Mouse (Mus musculus) macrophage (primary cell): ENCODE data around the gene Hoxd10. TPM values are rescaled to one million over a fixed set of nuclear protein-coding genes. Genes with fewer than 3 reads are reported as not detected.

Source experiments
- H3K27ac ChIP-seq: fragments of 350-480 bp; formaldehyde crosslinking; 2 replicates; pipeline ENCODE4 v1.9.0; 2021
- H3K36me3 ChIP-seq: fragments of 350-480 bp; formaldehyde crosslinking; 2 replicates; pipeline ENCODE4 v1.9.0; 2021; ENCODE audit errors: inconsistent target
- H3K4me3 ChIP-seq: fragments of 350-480 bp; formaldehyde crosslinking; 2 replicates; pipeline ENCODE4 v1.9.0; 2021; ENCODE audit errors: inconsistent target
- H3K79me2 ChIP-seq: fragments of 350-480 bp; formaldehyde crosslinking; 2 replicates; pipeline ENCODE4 v1.9.0; 2021; ENCODE audit errors: inconsistent target
- WGBS: methylation state at CpG from one replicate; pipeline ENCODE4 v1.1.7; 2026; ENCODE audit warnings: inconsistent platforms; ENCODE audit not compliant: missing documents; 5-methylcytosine and 5-hydroxymethylcytosine counted together
- polyA plus RNA-seq: library from polyadenylated mRNA; stranded (reverse); fragments of 250-400 nt; gene quantifications from 3 replicates; pipeline ENCODE4 v1.2.4, GENCODE M21; 2018; ENCODE audit warnings: inconsistent platforms
- total RNA-seq, 78 experiments: library from RNA; depleted of rRNA; stranded (reverse); fragments of 250-400 nt; gene quantifications; 1 replicate in 9 of 78; 2 replicates in 24 of 78; 3 replicates in 43 of 78; 4 replicates in 2 of 78; pipeline ENCODE4 v1.2.4; 2018; ENCODE audit warnings: inconsistent platforms in 56 of 78

Gene Hoxd10
- total RNA-seq (2018; cell fraction: chromatin; rRNA removed): under 1 TPM in 1 of 26 experiments, not detected in 25; 0.60 TPM
- not detected for total RNA-seq (2018; cell fraction: cytosol; rRNA removed)
- total RNA-seq (2018; cell fraction: nucleus; rRNA removed): not detected
- polyA plus RNA-seq: not detected in 3 replicates

GRCm38 (mm10) chr2:74691022-74691951 lies at the start of gene Hoxd10:
Gene Hoxd10, plus strand, starts transcription at chr2:74691924.
- Histone ChIP-seq H3K36me3 (no peaks in the 10 kb centered on the region), H3K4me3 (no peak within 1 kb of the TSS), H3K27ac (no peak within 1 kb of the TSS), H3K79me2 (no peaks in the 10 kb centered on the region)
- WGBS: 10% methylated on average over 56 of the region's 56 CpGs

GRCm38 (mm10) chr2:74642431-74642830 lies 49.3 kb upstream of the Hoxd10 start:
- Histone ChIP-seq H3K27ac (no peak overlapping the region), H3K36me3 (no peaks in the 10 kb centered on the region), H3K79me2 (no peaks in the 10 kb centered on the region), H3K4me3 (no peak overlapping the region)
- 11% methylated on average over 5 of the region's 5 CpGs for WGBS

- Histone ChIP-seq H3K36me3 (no peaks in the 10 kb centered on the region), H3K27ac (no peak overlapping the region), H3K79me2 (no peaks in the 10 kb centered on the region), H3K4me3 (no peak overlapping the region)
- WGBS: 87% methylated on average over 3 of the region's 3 CpGs
Observed at GRCm38 (mm10) chr2:74645631-74646030, 46.1 kb upstream of the Hoxd10 start.

GRCm38 (mm10) chr2:74647082-74647864 lies 44.5 kb upstream of the Hoxd10 start:
- WGBS: 34% methylated on average over 7 of the region's 7 CpGs
- H3K36me3 ChIP-seq: no peaks in the 10 kb centered on the region

GRCm38 (mm10) chr2:74652996-74653340 lies 38.8 kb upstream of the Hoxd10 start:
- WGBS: 48% methylated on average over 2 of the region's 2 CpGs
- no peaks in the 10 kb centered on the region for H3K36me3 ChIP-seq
- no peak overlapping the region for H3K4me3 ChIP-seq
- H3K27ac ChIP-seq: no peak overlapping the region
- H3K79me2 ChIP-seq: no peaks in the 10 kb centered on the region

More at GRCm38 (mm10) chr2:74647082-74647864, 44.5 kb upstream of the Hoxd10 start:
- Histone ChIP-seq H3K27ac (no peak overlapping the region), H3K79me2 (no peaks in the 10 kb centered on the region), H3K4me3 (no peak overlapping the region)

GRCm38 (mm10) chr2:74653781-74654535 lies 37.8 kb upstream of the Hoxd10 start:
- Histone ChIP-seq H3K27ac (no peak overlapping the region), H3K79me2 (no peaks in the 10 kb centered on the region), H3K36me3 (no peaks in the 10 kb centered on the region), H3K4me3 (no peak overlapping the region)
- WGBS: 22% methylated on average over 17 of the region's 17 CpGs

- no peaks in the 10 kb centered on the region for H3K79me2 ChIP-seq
- no peak overlapping the region for H3K4me3 ChIP-seq
- no peak overlapping the region for H3K27ac ChIP-seq
- no peaks in the 10 kb centered on the region for H3K36me3 ChIP-seq
- WGBS: 18% methylated on average over 16 of the region's 20 CpGs
Observed at GRCm38 (mm10) chr2:74654743-74655419, 36.8 kb upstream of the Hoxd10 start.

- 4% methylated on average over 26 of the region's 47 CpGs for WGBS
- H3K27ac ChIP-seq: no peak overlapping the region
- H3K36me3 ChIP-seq: no peaks in the 10 kb centered on the region
- no peaks in the 10 kb centered on the region for H3K79me2 ChIP-seq
- H3K4me3 ChIP-seq: no peak overlapping the region
Observed at GRCm38 (mm10) chr2:74655420-74655781, 36.3 kb upstream of the Hoxd10 start.

GRCm38 (mm10) chr2:74655821-74656631 lies 35.7 kb upstream of the Hoxd10 start:
- Histone ChIP-seq H3K36me3 (no peaks in the 10 kb centered on the region), H3K4me3 (no peak overlapping the region), H3K27ac (no peak overlapping the region), H3K79me2 (no peaks in the 10 kb centered on the region)
- WGBS: 2% methylated on average over 64 of the region's 69 CpGs

- 17% methylated on average over 4 of the region's 4 CpGs for WGBS
- no peak overlapping the region for H3K27ac ChIP-seq
- H3K4me3 ChIP-seq: no peak overlapping the region
- no peaks in the 10 kb centered on the region for H3K79me2 ChIP-seq
- H3K36me3 ChIP-seq: no peaks in the 10 kb centered on the region
Observed at GRCm38 (mm10) chr2:74656632-74657021, 35.1 kb upstream of the Hoxd10 start.

GRCm38 (mm10) chr2:74657251-74658023 lies 34.3 kb upstream of the Hoxd10 start:
- 6% methylated on average over 62 of the region's 62 CpGs for WGBS
- no peaks in the 10 kb centered on the region for H3K79me2 ChIP-seq
- H3K36me3 ChIP-seq: no peaks in the 10 kb centered on the region
- H3K4me3 ChIP-seq: no peak overlapping the region
- H3K27ac ChIP-seq: no peak overlapping the region

- Histone ChIP-seq H3K4me3 (no peak overlapping the region), H3K36me3 (no peaks in the 10 kb centered on the region), H3K27ac (no peak overlapping the region), H3K79me2 (no peaks in the 10 kb centered on the region)
- 9% methylated on average over 15 of the region's 15 CpGs for WGBS
Observed at GRCm38 (mm10) chr2:74658024-74658666, 33.6 kb upstream of the Hoxd10 start.
